Mouse (Mus musculus): ENCODE measurements around the gene Golga1.

- TF ChIP-seq CTCF (IDR thresholded peaks at IDR 0.05; ENCODE audit: extremely low read depth, insufficient read depth, low read length) (no peak), POLR2A (IDR thresholded peaks at IDR 0.05; ENCODE audit: extremely low read depth, insufficient read depth, low read length) (no peak)
These were observed 56.4 kb downstream of the Golga1 start for GRCm38 (mm10) chr2:39008954-39009365.
